Mouse (Mus musculus) neural tube, embryonic 13.5 days (tissue): ENCODE data around the gene Gmip. TPM values are rescaled to one million over a fixed set of nuclear protein-coding genes. Genes with fewer than 3 reads are reported as not detected.

Experiments used
- ATAC-seq: fragments of 200-750 bp; cut with Nextera tagmentation; 2 replicates; pipeline ENCODE4 v1.8.0; 2017; ENCODE audit warnings: low read depth, mild to moderate bottlenecking, moderate TSS enrichment, moderate library complexity
- H3K27ac ChIP-seq: fragments of 300-500 bp; sonication (generic); replicated peaks from 2 replicates; pipeline ENCODE4 v1.5.1; 2015; ENCODE audit warnings: moderate library complexity, mild to moderate bottlenecking, inconsistent platforms
- H3K27me3 ChIP-seq: fragments of 300-500 bp; sonication (generic); 2 replicates; pipeline ENCODE4 v1.6.1; 2015; ENCODE audit warnings: mild to moderate bottlenecking, inconsistent platforms
- H3K36me3 ChIP-seq: fragments of 300-500 bp; sonication (generic); 2 replicates; pipeline ENCODE4 v1.6.1; 2015; ENCODE audit warnings: mild to moderate bottlenecking, inconsistent platforms
- H3K4me1 ChIP-seq: fragments of 300-500 bp; sonication (generic); replicated peaks from 2 replicates; pipeline ENCODE4 v1.6.1; 2015; ENCODE audit warnings: inconsistent platforms
- H3K4me2 ChIP-seq: fragments of 300-500 bp; sonication (generic); 2 replicates; pipeline ENCODE4 v1.6.1; 2015; ENCODE audit warnings: inconsistent platforms, mild to moderate bottlenecking, moderate library complexity
- H3K4me3 ChIP-seq: fragments of 300-500 bp; sonication (generic); 2 replicates; pipeline ENCODE4 v1.5.1; 2015; ENCODE audit warnings: mild to moderate bottlenecking, inconsistent platforms
- H3K9ac ChIP-seq: fragments of 300-500 bp; sonication (generic); 2 replicates; pipeline ENCODE4 v1.6.1; 2015; ENCODE audit warnings: moderate library complexity, mild to moderate bottlenecking, inconsistent platforms
- H3K9me3 ChIP-seq: fragments of 300-500 bp; sonication (generic); 2 replicates; pipeline ENCODE4 v1.6.1; 2016; ENCODE audit warnings: inconsistent platforms
- WGBS: fragments of 180-500 bp; shearing (Covaris S2); methylation state at CpG from one replicate; pipeline ENCODE4 v1.1.7; 2015; 5-methylcytosine and 5-hydroxymethylcytosine counted together
- polyA plus RNA-seq: library from polyadenylated mRNA; unstranded; fragments of >200 nt; fragmentation: Nextera tagmentation; extraction: Ambion mirVana; gene quantifications from 2 replicates; pipeline ENCODE4 v1.2.1, GENCODE M21; 2015

Gene Gmip
- polyA plus RNA-seq, 1 experiment from 2014 or later: 24.8 TPM

- Histone ChIP-seq H3K4me2 (peak overlapping the region; percentile 92), H3K27ac (peak overlapping the region; percentile 86), H3K9ac (peak overlapping the region; percentile 98), H3K9me3 (no peaks in the 10 kb centered on the region), H3K4me1 (peaks cover 31% of the 10 kb centered on the region), H3K36me3 (peaks cover 34% of the 10 kb centered on the region), H3K27me3 (no peaks in the 10 kb centered on the region), H3K4me3 (peak overlapping the region; percentile 100)
- 1% methylated on average over 48 of the region's 48 CpGs for WGBS
- ATAC-seq: peak; percentile 64
Observed at GRCm38 (mm10) chr8:69791415-69792068, 16.9 kb upstream of the Gmip start.

- Histone ChIP-seq H3K4me3 (no peak overlapping the region), H3K4me1 (peaks cover 31% of the 10 kb centered on the region), H3K27me3 (no peaks in the 10 kb centered on the region), H3K36me3 (peaks cover 55% of the 10 kb centered on the region), H3K9ac (no peak overlapping the region), H3K9me3 (no peaks in the 10 kb centered on the region), H3K27ac (no peak overlapping the region), H3K4me2 (no peak overlapping the region)
- ATAC-seq: no peak
- WGBS: 95% methylated on average over 4 of the region's 4 CpGs
Observed at GRCm38 (mm10) chr8:69793666-69794065, 14.8 kb upstream of the Gmip start.

DNA sequence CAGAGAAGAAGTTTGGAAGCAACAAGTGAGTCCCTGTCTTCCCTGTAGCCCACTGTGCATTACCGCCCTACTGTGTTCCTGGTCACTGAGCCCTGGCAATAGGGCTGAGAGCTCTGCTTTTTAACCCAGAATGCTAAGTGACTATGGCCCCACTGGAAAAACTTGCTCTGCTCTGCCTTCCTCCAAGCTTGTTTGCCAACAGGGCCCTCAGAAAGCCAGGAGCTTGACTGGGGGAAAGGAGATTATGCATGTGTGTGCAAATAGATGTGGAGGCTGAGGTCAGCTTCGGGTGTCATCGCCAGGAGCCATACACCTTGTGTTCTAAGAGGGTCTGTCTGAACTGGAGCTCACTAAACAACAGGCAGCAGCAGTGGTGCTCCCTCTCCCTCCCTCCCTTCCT is 14.4 kb upstream of the Gmip start:
- H3K27me3 ChIP-seq: no peaks in the 10 kb centered on the region
- no peak overlapping the region for H3K9ac ChIP-seq
- WGBS: 96% methylated on average over 3 of the region's 3 CpGs
- H3K4me3 ChIP-seq: no peak overlapping the region
- no peak for ATAC-seq
- H3K4me1 ChIP-seq: peaks cover 31% of the 10 kb centered on the region
- H3K4me2 ChIP-seq: no peak overlapping the region
- H3K36me3 ChIP-seq: peaks cover 59% of the 10 kb centered on the region
- no peaks in the 10 kb centered on the region for H3K9me3 ChIP-seq
- H3K27ac ChIP-seq: no peak overlapping the region

DNA sequence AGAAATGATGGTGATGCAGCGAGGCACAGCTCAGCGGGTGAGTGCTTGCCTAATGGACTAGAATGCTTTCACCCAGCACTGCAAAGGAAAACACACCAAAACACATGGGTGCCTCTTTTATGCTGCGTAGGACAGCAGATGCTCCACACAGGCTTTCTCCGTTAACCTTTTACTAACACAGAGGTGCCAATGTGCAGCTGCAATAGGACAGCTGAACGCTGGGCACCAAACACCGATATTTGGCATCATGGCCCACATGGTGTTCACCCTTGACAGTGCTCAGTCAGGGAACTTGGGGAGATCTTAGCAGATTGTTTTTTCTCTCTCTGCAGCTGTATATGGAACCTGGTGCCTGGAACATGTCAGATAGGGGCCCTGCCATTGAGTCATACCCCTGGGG is 13.6 kb upstream of the Gmip start:
- peaks cover 67% of the 10 kb centered on the region for H3K36me3 ChIP-seq
- no peak overlapping the region for H3K27ac ChIP-seq
- ATAC-seq: no peak
- H3K4me1 ChIP-seq: peaks cover 28% of the 10 kb centered on the region
- no peak overlapping the region for H3K9ac ChIP-seq
- H3K4me3 ChIP-seq: no peak overlapping the region
- H3K4me2 ChIP-seq: no peak overlapping the region
- H3K27me3 ChIP-seq: no peaks in the 10 kb centered on the region
- no peaks in the 10 kb centered on the region for H3K9me3 ChIP-seq
- 90% methylated on average over 6 of the region's 6 CpGs for WGBS

GRCm38 (mm10) chr8:69796721-69797345 is 11.6 kb upstream of the Gmip start:
- Histone ChIP-seq H3K4me1 (peaks cover 19% of the 10 kb centered on the region), H3K9ac (no peak overlapping the region), H3K9me3 (no peaks in the 10 kb centered on the region), H3K27me3 (no peaks in the 10 kb centered on the region), H3K36me3 (peaks cover 87% of the 10 kb centered on the region), H3K27ac (no peak overlapping the region), H3K4me3 (no peak overlapping the region), H3K4me2 (no peak overlapping the region)
- no peak for ATAC-seq
- WGBS: 94% methylated on average over 16 of the region's 16 CpGs

DNA sequence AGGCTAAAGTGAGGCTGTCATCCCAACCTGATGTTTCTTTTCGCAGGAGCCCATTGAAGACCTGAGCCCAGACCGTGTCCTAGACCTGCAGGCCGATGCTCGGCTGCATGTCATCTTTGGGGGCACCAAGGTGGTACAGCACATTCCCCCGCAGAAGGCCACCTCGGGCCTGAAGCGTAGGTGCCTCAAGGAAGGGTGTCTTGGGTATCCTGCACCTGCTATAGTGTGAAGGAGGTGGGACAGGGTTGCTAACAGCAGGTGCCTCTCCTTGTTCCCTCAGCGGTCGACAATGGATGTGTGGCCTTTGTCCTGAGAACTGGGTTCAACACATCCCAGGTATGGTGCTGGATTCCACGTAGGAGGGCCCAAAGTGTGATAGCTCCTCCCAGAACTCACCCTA is 10.8 kb upstream of the Gmip start:
- Histone ChIP-seq H3K9ac (no peak overlapping the region), H3K36me3 (peaks cover 95% of the 10 kb centered on the region), H3K4me3 (no peak overlapping the region), H3K4me1 (peaks cover 11% of the 10 kb centered on the region), H3K4me2 (no peak overlapping the region), H3K27ac (no peak overlapping the region), H3K27me3 (no peaks in the 10 kb centered on the region), H3K9me3 (no peaks in the 10 kb centered on the region)
- WGBS: 94% methylated on average over 10 of the region's 10 CpGs
- no peak for ATAC-seq

- Histone ChIP-seq H3K4me1 (no peaks in the 10 kb centered on the region), H3K27ac (no peak overlapping the region), H3K36me3 (peaks cover 100% of the 10 kb centered on the region), H3K4me3 (no peak overlapping the region), H3K9ac (no peak overlapping the region), H3K27me3 (no peaks in the 10 kb centered on the region), H3K4me2 (no peak overlapping the region), H3K9me3 (no peaks in the 10 kb centered on the region)
- no peak for ATAC-seq
- WGBS: 91% methylated on average over 8 of the region's 8 CpGs
Observed at GRCm38 (mm10) chr8:69799261-69799660, 9.2 kb upstream of the Gmip start.

DNA sequence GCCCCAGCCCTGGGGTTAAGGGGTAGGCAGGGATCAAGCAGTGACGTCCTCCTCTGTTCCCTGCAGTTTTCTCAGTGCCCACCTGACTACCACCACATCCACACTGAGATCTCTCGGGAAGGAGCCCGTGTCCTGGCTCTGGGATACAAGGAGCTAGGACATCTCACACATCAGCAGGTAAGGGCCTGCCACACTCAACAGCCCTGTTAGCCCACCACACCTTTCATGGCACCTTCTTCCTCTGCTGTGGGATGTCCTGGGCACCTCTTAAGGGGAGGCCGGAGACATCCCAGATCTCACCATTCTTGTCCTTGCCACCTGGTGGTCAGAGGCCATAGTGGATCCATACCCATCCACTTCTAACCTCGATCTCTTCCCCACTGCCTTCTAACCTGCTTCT is 8.5 kb upstream of the Gmip start:
- no peak for ATAC-seq
- Histone ChIP-seq H3K9ac (no peak overlapping the region), H3K4me2 (no peak overlapping the region), H3K36me3 (peaks cover 99% of the 10 kb centered on the region), H3K27ac (no peak overlapping the region), H3K4me1 (no peaks in the 10 kb centered on the region), H3K9me3 (no peaks in the 10 kb centered on the region), H3K27me3 (no peaks in the 10 kb centered on the region), H3K4me3 (no peak overlapping the region)
- WGBS: 92% methylated on average over 5 of the region's 5 CpGs

- ATAC-seq: no peak
- WGBS: 95% methylated on average over 4 of the region's 4 CpGs
- Histone ChIP-seq H3K27ac (no peak overlapping the region), H3K9ac (no peak overlapping the region), H3K27me3 (no peaks in the 10 kb centered on the region), H3K4me1 (no peaks in the 10 kb centered on the region), H3K4me2 (no peak overlapping the region), H3K36me3 (peaks cover 99% of the 10 kb centered on the region), H3K9me3 (no peaks in the 10 kb centered on the region), H3K4me3 (no peak overlapping the region)
Observed at GRCm38 (mm10) chr8:69801796-69802195, 6.7 kb upstream of the Gmip start.

- no peak overlapping the region for H3K4me2 ChIP-seq
- H3K27me3 ChIP-seq: no peaks in the 10 kb centered on the region
- H3K9ac ChIP-seq: no peak overlapping the region
- no peak overlapping the region for H3K27ac ChIP-seq
- ATAC-seq: no peak
- H3K4me3 ChIP-seq: no peak overlapping the region
- H3K36me3 ChIP-seq: peaks cover 99% of the 10 kb centered on the region
- H3K4me1 ChIP-seq: no peaks in the 10 kb centered on the region
- no peaks in the 10 kb centered on the region for H3K9me3 ChIP-seq
Observed at GRCm38 (mm10) chr8:69802216-69802615, 6.3 kb upstream of the Gmip start.

GRCm38 (mm10) chr8:69803366-69803765 is 5.1 kb upstream of the Gmip start:
- Histone ChIP-seq H3K9ac (no peak overlapping the region), H3K9me3 (no peaks in the 10 kb centered on the region), H3K4me1 (peaks cover 7% of the 10 kb centered on the region), H3K27ac (no peak overlapping the region), H3K4me2 (no peak overlapping the region), H3K27me3 (no peaks in the 10 kb centered on the region), H3K36me3 (peaks cover 96% of the 10 kb centered on the region), H3K4me3 (no peak overlapping the region)
- ATAC-seq: no peak
- 97% methylated on average over 7 of the region's 7 CpGs for WGBS

GRCm38 (mm10) chr8:69804537-69804936 is 3.9 kb upstream of the Gmip start:
- Histone ChIP-seq H3K4me3 (no peak overlapping the region), H3K4me1 (peaks cover 14% of the 10 kb centered on the region), H3K9me3 (no peaks in the 10 kb centered on the region), H3K27ac (no peak overlapping the region), H3K27me3 (no peaks in the 10 kb centered on the region), H3K36me3 (peaks cover 85% of the 10 kb centered on the region), H3K9ac (no peak overlapping the region), H3K4me2 (no peak overlapping the region)
- 93% methylated on average over 6 of the region's 6 CpGs for WGBS
- no peak for ATAC-seq

DNA sequence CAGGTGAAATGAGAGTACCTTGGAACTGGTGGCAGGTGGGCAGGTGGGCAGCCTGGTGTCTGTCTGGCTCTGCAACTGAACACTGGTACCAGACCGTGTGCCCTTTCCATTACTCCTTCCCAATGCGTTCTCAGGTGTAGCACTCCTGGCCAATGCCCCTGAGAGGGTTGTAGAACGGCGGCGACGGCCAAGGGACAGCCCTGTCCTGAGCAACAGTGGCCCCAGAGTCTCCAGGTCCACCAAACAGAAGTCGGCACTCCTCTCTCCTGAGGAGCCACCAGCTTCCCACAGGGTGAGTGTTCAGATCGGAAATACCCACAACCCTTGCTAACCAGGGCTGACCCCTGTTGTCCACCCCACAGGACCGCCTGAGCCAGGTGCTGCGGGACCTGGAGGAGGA is 3.4 kb upstream of the Gmip start:
- H3K4me1 ChIP-seq: peaks cover 19% of the 10 kb centered on the region
- WGBS: 96% methylated on average over 10 of the region's 10 CpGs
- no peak overlapping the region for H3K9ac ChIP-seq
- H3K27ac ChIP-seq: no peak overlapping the region
- no peaks in the 10 kb centered on the region for H3K27me3 ChIP-seq
- ATAC-seq: no peak
- H3K4me2 ChIP-seq: no peak overlapping the region
- no peaks in the 10 kb centered on the region for H3K9me3 ChIP-seq
- H3K4me3 ChIP-seq: no peak overlapping the region
- peaks cover 79% of the 10 kb centered on the region for H3K36me3 ChIP-seq
